Mouse (Mus musculus) ES-E14 (cell line): ENCODE measurements at regions not wholly inside any gene's neighbourhood (a gene's known extent, or its start where the extent isn't known, plus 50 kb on each side); places are given as distances from the start of the nearest gene placed in this dataset.

ENCODE experiments used
- CHD2 ChIP-seq: IDR thresholded peaks from 2 replicates; pipeline ENCODE4 v1.6.1; 2014; ENCODE audit warnings: mild to moderate bottlenecking, low read depth, low read length, inconsistent platforms
- HCFC1 ChIP-seq: IDR thresholded peaks from 2 replicates; pipeline ENCODE4 v1.6.1; 2012; ENCODE audit warnings: low read length, inconsistent platforms, borderline replicate concordance; ENCODE audit not compliant: insufficient read depth
- ZC3H11A ChIP-seq: IDR thresholded peaks from 2 replicates; pipeline ENCODE4 v1.6.1; 2012; ENCODE audit warnings: low read depth, mild to moderate bottlenecking, inconsistent platforms, low read length, borderline replicate concordance
- ZNF384 ChIP-seq: IDR thresholded peaks from 2 replicates; pipeline ENCODE4 v1.6.1; 2012; ENCODE audit warnings: low read depth, low read length, inconsistent platforms

GRCm38 (mm10) chr3:34503874-34504572, 146.2 kb upstream of the Sox2 start:
- TF ChIP-seq CHD2 (no peak), ZNF384 (no peak), ZC3H11A (no peak), HCFC1 (no peak)
